ENCODE assay signal across 9 mouse cellular contexts in the genomic region with DNA sequence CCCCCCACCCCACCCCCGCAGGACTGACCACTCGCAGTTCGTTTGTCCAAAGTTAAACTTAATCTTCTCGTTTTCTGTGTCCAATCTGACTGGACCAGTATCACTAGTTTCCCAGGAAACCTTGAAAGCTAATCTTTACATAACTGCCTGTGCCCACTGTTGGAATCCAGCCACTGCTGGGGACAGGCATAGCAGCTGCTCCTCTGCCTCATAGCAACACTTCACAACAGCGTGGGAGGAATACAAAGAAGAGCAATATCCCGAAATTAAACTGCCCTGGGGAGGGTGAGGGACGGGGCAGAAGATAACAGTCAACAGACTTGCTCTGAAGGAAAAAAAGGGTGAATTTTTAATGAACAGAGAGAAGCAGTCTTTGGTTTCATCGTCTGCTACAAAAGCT.
A peak's percentile ranks its signal among the peaks of the same experiment; 100 is the strongest.
DNase-seq lines count a peak whose midpoint lies in the region; ATAC-seq lines count a peak whose summit lies in the region.
"Had no signal": no experiment of that assay in that cellular context is flagged by ENCODE, and none has a peak within 500 bp of the region (broad histone marks: within the 10 kb centered on the region; RNA-seq: fewer than 3 reads in every experiment).

No protein-coding gene starts in this region.

- WGBS in heart, embryonic 12.5 days: 60% methylated on average over 8 of the region's 8 CpGs

- H3K4me3 ChIP-seq in heart, embryonic 12.5 days: no peak overlapping the region

- no peak overlapping the region for H3K27ac ChIP-seq in heart, embryonic 12.5 days (ENCODE audit: poor library complexity, severe bottlenecking)
- H3K27ac ChIP-seq: liver, embryonic 14.5 days had no signal

- no peaks in the 10 kb centered on the region for H3K27me3 ChIP-seq in heart, embryonic 12.5 days (replicated peaks)

- no peak for ATAC-seq in heart, embryonic 12.5 days (ENCODE audit: insufficient number of reproducible peaks, low FRiP score)

- H3K36me3 ChIP-seq in heart, embryonic 12.5 days: no peaks in the 10 kb centered on the region

- H3K4me2 ChIP-seq in heart, embryonic 12.5 days: no peak overlapping the region

- 0 out of 2 replicates have a peak, but pooled peaks cover 2% of the 10 kb centered on the region for H3K4me1 ChIP-seq in heart, embryonic 12.5 days (replicated peaks)

- DNase-seq in heart, adult 11 months: peak; percentile 55
- peak; percentile 58 to 73 for DNase-seq in frontal cortex, postnatal 10 days (ENCODE audit: low spot score in 2 of 2)
- peak; percentile 76 for DNase-seq in left cerebral cortex, adult 11 months (ENCODE audit: low spot score)
- DNase-seq in right cerebral cortex, adult 2 months (ENCODE audit: low spot score in 2 of 2): peak; percentile 82 to 85
- DNase-seq in kidney, adult 11 months: no peak
- DNase-seq in thymus, postnatal 14 days: no peak
- DNase-seq in adrenal gland, postnatal 4 days (ENCODE audit: low spot score in 2 of 2): no peak

- no peaks in the 10 kb centered on the region for H3K9me3 ChIP-seq in heart, embryonic 12.5 days (replicated peaks)

- no peak overlapping the region for H3K9ac ChIP-seq in heart, embryonic 12.5 days
- H3K9ac ChIP-seq: liver, embryonic 14.5 days had no signal

Comparison
In these comparisons a context has a peak if more than half of its experiments do, and no peak if none do; other contexts are left out.
1. DNase-seq: peak in heart, adult 11 months (single experiment), frontal cortex, postnatal 10 days (2 of 2), left cerebral cortex, adult 11 months (single experiment) and right cerebral cortex, adult 2 months (2 of 2); none in kidney, adult 11 months (single experiment), thymus, postnatal 14 days (single experiment) and adrenal gland, postnatal 4 days (0 of 2).